Mouse (Mus musculus) midbrain, embryonic 12.5 days (tissue): ENCODE data around the gene Unc45b. TPM values are rescaled to one million over a fixed set of nuclear protein-coding genes. Genes with fewer than 3 reads are reported as not detected.
"Not testable (repeated sequence)": the region's sequence is repeated elsewhere in the genome, so short reads cannot be mapped to it uniquely, and the experiment has no call there.

ENCODE experiments used
- ATAC-seq: fragments of 200-750 bp; cut with Nextera tagmentation; 2 replicates; pipeline ENCODE4 v1.8.0; 2017; ENCODE audit warnings: low read depth, moderate TSS enrichment, moderate library complexity; ENCODE audit not compliant: low FRiP score
- H3K27ac ChIP-seq: fragments of 300-500 bp; sonication (generic); replicated peaks from 2 replicates; pipeline ENCODE4 v1.5.1; 2016; ENCODE audit warnings: mild to moderate bottlenecking
- H3K27me3 ChIP-seq: fragments of 300-500 bp; sonication (generic); 2 replicates; pipeline ENCODE4 v1.6.1; 2016; ENCODE audit warnings: mild to moderate bottlenecking
- H3K36me3 ChIP-seq: fragments of 300-500 bp; sonication (generic); 2 replicates; pipeline ENCODE4 v1.6.1; 2016
- H3K4me1 ChIP-seq: fragments of 300-500 bp; sonication (generic); 2 replicates; pipeline ENCODE4 v1.6.1; 2016
- H3K4me2 ChIP-seq: fragments of 300-500 bp; sonication (generic); replicated peaks from 2 replicates; pipeline ENCODE4 v1.6.1; 2016; ENCODE audit warnings: mild to moderate bottlenecking, moderate library complexity
- H3K4me3 ChIP-seq: fragments of 300-500 bp; sonication (generic); 2 replicates; pipeline ENCODE4 v1.5.1; 2016; ENCODE audit warnings: mild to moderate bottlenecking
- H3K9ac ChIP-seq: fragments of 300-500 bp; sonication (generic); replicated peaks from 2 replicates; pipeline ENCODE4 v1.6.1; 2016; ENCODE audit warnings: mild to moderate bottlenecking, moderate library complexity
- H3K9me3 ChIP-seq: fragments of 300-500 bp; sonication (generic); 2 replicates; pipeline ENCODE4 v1.6.1; 2016; ENCODE audit warnings: mild to moderate bottlenecking
- WGBS: fragments of 180-500 bp; shearing (Covaris S2); methylation state at CpG from one replicate; pipeline ENCODE4 v1.1.7; 2016; 5-methylcytosine and 5-hydroxymethylcytosine counted together
- polyA plus RNA-seq: library from polyadenylated mRNA; unstranded; fragments of >200 nt; fragmentation: Nextera tagmentation; extraction: Ambion mirVana; gene quantifications from 2 replicates; pipeline ENCODE4 v1.2.1, GENCODE M21; 2016

The Unc45b gene
- polyA plus RNA-seq, 1 experiment from 2014 or later: 0.93 TPM

- 30% methylated on average over 20 of the region's 20 CpGs for WGBS
- Histone ChIP-seq H3K36me3 (no peaks in the 10 kb centered on the region), H3K9ac (no peak overlapping the region), H3K4me3 (no peak overlapping the region), H3K27ac (no peak overlapping the region), H3K9me3 (no peaks in the 10 kb centered on the region), H3K4me2 (no peak overlapping the region), H3K4me1 (peaks cover 7% of the 10 kb centered on the region; the same call in 1 of the 2 replicates), H3K27me3 (peaks cover 72% of the 10 kb centered on the region)
- ATAC-seq: no peak
Measured at GRCm38 (mm10) chr11:82928897-82929632, 18.7 kb downstream of the Unc45b start.

- WGBS: 55% methylated on average over 3 of the region's 3 CpGs
- Histone ChIP-seq H3K4me1 (peaks cover 7% of the 10 kb centered on the region; the same call in 1 of the 2 replicates), H3K4me3 (no peak overlapping the region), H3K4me2 (peak overlapping the region; percentile 96; the same call in 1 of the 2 replicates), H3K9ac (no peak overlapping the region), H3K36me3 (no peaks in the 10 kb centered on the region), H3K27ac (no peak overlapping the region), H3K9me3 (no peaks in the 10 kb centered on the region), H3K27me3 (peaks cover 78% of the 10 kb centered on the region)
- ATAC-seq: no peak
Measured at GRCm38 (mm10) chr11:82929633-82929950, 19.2 kb downstream of the Unc45b start.

GRCm38 (mm10) chr11:82930391-82930955, 20.1 kb downstream of the Unc45b start:
- ATAC-seq, H3K4me1 ChIP-seq, H3K9ac ChIP-seq, H3K9me3 ChIP-seq, H3K36me3 ChIP-seq, H3K27ac ChIP-seq: not testable (repeated sequence)
- peaks cover 78% of the 10 kb centered on the region for H3K27me3 ChIP-seq
- H3K4me2 ChIP-seq: peak overlapping the region; percentile 96
- peak overlapping the region; percentile 53 for H3K4me3 ChIP-seq
- WGBS: 1% methylated on average over 80 of the region's 85 CpGs

- not testable (repeated sequence) for H3K27ac ChIP-seq, H3K9me3 ChIP-seq, ATAC-seq, H3K36me3 ChIP-seq, H3K4me1 ChIP-seq
- peak overlapping the region; percentile 49 for H3K9ac ChIP-seq
- peak overlapping the region; percentile 53 for H3K4me3 ChIP-seq
- WGBS: under 1% methylated on average over 52 of the region's 63 CpGs
- H3K27me3 ChIP-seq: peaks cover 84% of the 10 kb centered on the region
- peak overlapping the region; percentile 96 for H3K4me2 ChIP-seq
Measured at GRCm38 (mm10) chr11:82931161-82931560, 20.8 kb downstream of the Unc45b start.

- ATAC-seq, H3K9me3 ChIP-seq, H3K4me1 ChIP-seq, H3K36me3 ChIP-seq, H3K27ac ChIP-seq: not testable (repeated sequence)
- Histone ChIP-seq H3K9ac (peak overlapping the region; percentile 49), H3K27me3 (peaks cover 84% of the 10 kb centered on the region), H3K4me2 (peak overlapping the region; percentile 96), H3K4me3 (peak overlapping the region; percentile 53)
- 2% methylated on average over 112 of the region's 119 CpGs for WGBS
Measured at GRCm38 (mm10) chr11:82931671-82932450, 21.5 kb downstream of the Unc45b start.

- H3K4me1 ChIP-seq: peaks cover 7% of the 10 kb centered on the region; the same call in 1 of the 2 replicates
- peak overlapping the region; percentile 96 for H3K4me2 ChIP-seq
- ATAC-seq: no peak
- peak overlapping the region; percentile 49; the same call in 1 of the 2 replicates for H3K9ac ChIP-seq
- no peaks in the 10 kb centered on the region for H3K9me3 ChIP-seq
- peak overlapping the region; percentile 53 for H3K4me3 ChIP-seq
- WGBS: 3% methylated on average over 29 of the region's 29 CpGs
- no peaks in the 10 kb centered on the region for H3K36me3 ChIP-seq
- H3K27me3 ChIP-seq: peaks cover 83% of the 10 kb centered on the region
- H3K27ac ChIP-seq: no peak overlapping the region
Measured at GRCm38 (mm10) chr11:82933186-82933585, 22.8 kb downstream of the Unc45b start.

- H3K4me2 ChIP-seq: no peak overlapping the region
- H3K27me3 ChIP-seq: peaks cover 16% of the 10 kb centered on the region
- WGBS: 72% methylated on average over 6 of the region's 6 CpGs
- no peak overlapping the region for H3K4me3 ChIP-seq
- no peaks in the 10 kb centered on the region for H3K4me1 ChIP-seq
- H3K9me3 ChIP-seq: no peaks in the 10 kb centered on the region
- H3K9ac ChIP-seq: no peak overlapping the region
- ATAC-seq: no peak
- H3K36me3 ChIP-seq: no peaks in the 10 kb centered on the region
- H3K27ac ChIP-seq: no peak overlapping the region
Measured at GRCm38 (mm10) chr11:82943336-82943735, 33.0 kb downstream of the Unc45b start.

- Histone ChIP-seq H3K36me3 (no peaks in the 10 kb centered on the region), H3K9me3 (no peaks in the 10 kb centered on the region), H3K4me3 (no peak overlapping the region), H3K27ac (no peak overlapping the region), H3K4me1 (no peaks in the 10 kb centered on the region), H3K4me2 (no peak overlapping the region), H3K9ac (no peak overlapping the region), H3K27me3 (peaks cover 32% of the 10 kb centered on the region)
- no peak for ATAC-seq
- 70% methylated on average over 2 of the region's 2 CpGs for WGBS
Measured at GRCm38 (mm10) chr11:82945636-82946035, 35.3 kb downstream of the Unc45b start.

- H3K4me3 ChIP-seq: no peak overlapping the region
- H3K27me3 ChIP-seq: peaks cover 50% of the 10 kb centered on the region
- 0 out of 2 replicates have a peak, but pooled peaks cover 6% of the 10 kb centered on the region for H3K4me1 ChIP-seq
- no peaks in the 10 kb centered on the region for H3K9me3 ChIP-seq
- H3K4me2 ChIP-seq: no peak overlapping the region
- no peak overlapping the region for H3K9ac ChIP-seq
- no peak for ATAC-seq
- H3K36me3 ChIP-seq: no peaks in the 10 kb centered on the region
- H3K27ac ChIP-seq: no peak overlapping the region
- WGBS: 49% methylated on average over 4 of the region's 4 CpGs
Measured at GRCm38 (mm10) chr11:82947457-82947856, 37.1 kb downstream of the Unc45b start.

- no peak for ATAC-seq
- H3K4me3 ChIP-seq: no peak overlapping the region
- 90% methylated on average over 9 of the region's 9 CpGs for WGBS
Measured at GRCm38 (mm10) chr11:82949036-82949435, 38.7 kb downstream of the Unc45b start.

GRCm38 (mm10) chr11:82950736-82951481, 40.6 kb downstream of the Unc45b start, which contains the start of gene Slfn5:
TSS of gene Slfn5 (plus strand) at chr11:82951349.
- Histone ChIP-seq H3K9ac (no peak within 1 kb of the TSS), H3K4me2 (peak within 1 kb of the TSS; percentile 21; the same call in 1 of the 2 replicates), H3K9me3 (no peaks in the 10 kb centered on the region), H3K27me3 (peaks cover 64% of the 10 kb centered on the region), H3K4me3 (no peak within 1 kb of the TSS), H3K27ac (no peak within 1 kb of the TSS), H3K4me1 (0 out of 2 replicates have a peak, but pooled peaks cover 6% of the 10 kb centered on the region), H3K36me3 (no peaks in the 10 kb centered on the region)
- WGBS: 10% methylated on average over 10 of the region's 10 CpGs
- no peak for ATAC-seq

More at GRCm38 (mm10) chr11:82949036-82949435, 38.7 kb downstream of the Unc45b start:
- no peak overlapping the region for H3K9ac ChIP-seq
- H3K36me3 ChIP-seq: no peaks in the 10 kb centered on the region
- H3K27me3 ChIP-seq: peaks cover 64% of the 10 kb centered on the region
- no peaks in the 10 kb centered on the region for H3K9me3 ChIP-seq
- H3K4me2 ChIP-seq: no peak overlapping the region
- H3K4me1 ChIP-seq: 0 out of 2 replicates have a peak, but pooled peaks cover 6% of the 10 kb centered on the region
- no peak overlapping the region for H3K27ac ChIP-seq
